Mouse (Mus musculus): ENCODE measurements around the gene Hipk3. TPM values are rescaled to one million over a fixed set of nuclear protein-coding genes. Genes with fewer than 3 reads are reported as not detected.

The Hipk3 gene
- total RNA-seq, 4 experiments from 2014 or later: 116 to 141 (median 135) TPM

GRCm38 (mm10) chr2:104470536-104470935, 23.7 kb downstream of the Hipk3 start:
- no peak for DNase-seq

- no peak for DNase-seq
Observed at GRCm38 (mm10) chr2:104468419-104468818, 25.8 kb downstream of the Hipk3 start.

GRCm38 (mm10) chr2:104466908-104467616, 27.2 kb downstream of the Hipk3 start:
- DNase-seq: no peak

GRCm38 (mm10) chr2:104465639-104466430, 28.4 kb downstream of the Hipk3 start:
- DNase-seq: no peak

- no peak for DNase-seq
Observed at GRCm38 (mm10) chr2:104460021-104460420, 34.2 kb downstream of the Hipk3 start.

- DNase-seq: no peak
Observed at GRCm38 (mm10) chr2:104458569-104459332, 35.5 kb downstream of the Hipk3 start.

GRCm38 (mm10) chr2:104457106-104457505, 37.1 kb downstream of the Hipk3 start:
- DNase-seq: no peak

GRCm38 (mm10) chr2:104450685-104451084, 43.6 kb downstream of the Hipk3 start:
- no peak for DNase-seq

- DNase-seq: no peak
Observed at GRCm38 (mm10) chr2:104449191-104449590, 45.1 kb downstream of the Hipk3 start.

- DNase-seq: no peak
Observed at GRCm38 (mm10) chr2:104448201-104448600, 46.0 kb downstream of the Hipk3 start.

GRCm38 (mm10) chr2:104446016-104446415, 48.2 kb downstream of the Hipk3 start:
- no peak for DNase-seq

- DNase-seq: peak; percentile 65
Observed at GRCm38 (mm10) chr2:104444776-104445175, 49.5 kb downstream of the Hipk3 start.

- DNase-seq: no peak
Observed at GRCm38 (mm10) chr2:104442341-104442740, 51.9 kb downstream of the Hipk3 start.

- no peak for DNase-seq
Observed at GRCm38 (mm10) chr2:104436226-104436625, 58.0 kb downstream of the Hipk3 start.

GRCm38 (mm10) chr2:104431067-104431466, 63.2 kb downstream of the Hipk3 start:
- DNase-seq: no peak

GRCm38 (mm10) chr2:104430566-104430965, 63.7 kb downstream of the Hipk3 start:
- no peak for DNase-seq

GRCm38 (mm10) chr2:104426112-104426511, 68.1 kb downstream of the Hipk3 start:
- DNase-seq: no peak

- no peak for DNase-seq
Observed at GRCm38 (mm10) chr2:104422230-104422629, 72.0 kb downstream of the Hipk3 start.

GRCm38 (mm10) chr2:104420805-104421204, 73.4 kb downstream of the Hipk3 start:
- DNase-seq: no peak

- no peak for DNase-seq
Observed at GRCm38 (mm10) chr2:104419999-104420398, 74.2 kb downstream of the Hipk3 start.

GRCm38 (mm10) chr2:104419411-104419810, 74.8 kb downstream of the Hipk3 start:
- no peak for DNase-seq

GRCm38 (mm10) chr2:104413011-104413410, 81.2 kb downstream of the Hipk3 start:
- no peak for DNase-seq

GRCm38 (mm10) chr2:104412496-104412895, 81.8 kb downstream of the Hipk3 start:
- no peak for DNase-seq

Data from adrenal gland, adult 8-10 months (tissue).